Mouse (Mus musculus): ENCODE measurements around the gene Pigl.
"Not testable (repeated sequence)": the region's sequence is repeated elsewhere in the genome, so short reads cannot be mapped to it uniquely, and the experiment has no call there.

Gene Pigl

GRCm38 (mm10) chr11:62467289-62467688 lies 9.0 kb downstream of the Pigl start:
- not testable (repeated sequence) for DNase-seq (ENCODE audit: low read depth in 2 of 2, low spot score in 2 of 2)

- no peak for DNase-seq (ENCODE audit: low read depth in 2 of 2, low spot score in 2 of 2)
These were observed 12.2 kb downstream of the Pigl start for GRCm38 (mm10) chr11:62470451-62470850.

DNA sequence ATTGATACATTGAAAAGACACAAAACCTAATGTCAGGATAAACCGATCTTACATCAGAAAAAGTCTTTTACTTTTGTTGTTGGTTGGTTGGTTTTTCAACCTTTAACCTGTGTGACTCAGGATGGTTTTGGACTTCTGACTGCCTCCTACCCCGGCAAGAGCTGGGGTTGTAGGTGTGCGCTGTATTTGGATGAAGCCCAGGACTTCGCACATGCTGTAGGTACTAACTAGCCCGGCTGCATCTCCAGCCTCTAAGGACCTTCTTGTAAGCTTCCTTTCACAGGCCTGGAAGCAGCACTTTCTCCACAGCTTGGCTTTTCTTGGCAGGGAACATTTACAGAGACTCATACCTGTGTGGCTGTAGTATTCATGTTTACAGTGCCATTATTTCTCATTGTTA lies 15.3 kb downstream of the Pigl start:
- no peak for DNase-seq (ENCODE audit: low read depth in 2 of 2, low spot score in 2 of 2)

GRCm38 (mm10) chr11:62476156-62476555 lies 17.9 kb downstream of the Pigl start:
- no peak for DNase-seq (ENCODE audit: low read depth in 2 of 2, low spot score in 2 of 2)

DNA sequence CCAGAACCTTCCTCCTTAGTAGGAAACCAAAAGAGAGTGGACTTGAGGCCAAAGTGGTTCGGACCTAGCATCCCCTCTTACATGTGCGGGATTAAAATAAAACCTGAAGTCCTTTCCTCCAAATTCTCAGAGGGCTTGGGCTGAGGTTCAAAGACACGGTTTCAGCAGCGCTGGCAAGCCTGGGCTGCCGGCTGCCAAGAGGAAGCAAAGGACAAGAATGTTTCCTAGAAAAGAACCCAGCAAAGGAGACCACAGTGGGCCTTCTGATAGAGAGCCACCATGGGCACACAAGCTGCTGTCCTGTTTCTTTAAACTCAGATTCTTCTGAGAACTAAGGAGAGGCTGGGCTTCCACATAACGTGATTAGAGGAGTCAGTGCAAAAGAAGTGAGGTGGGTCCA lies 20.7 kb downstream of the Pigl start:
- DNase-seq (ENCODE audit: low read depth in 2 of 2, low spot score in 2 of 2) = no peak

- no peak for DNase-seq (ENCODE audit: low read depth in 2 of 2, low spot score in 2 of 2)
These were observed 21.3 kb downstream of the Pigl start for GRCm38 (mm10) chr11:62479581-62479980.

- DNase-seq (ENCODE audit: low read depth in 2 of 2, low spot score in 2 of 2) = no peak
These were observed 28.7 kb downstream of the Pigl start for GRCm38 (mm10) chr11:62486949-62487348.

- no peak for DNase-seq (ENCODE audit: low read depth in 2 of 2, low spot score in 2 of 2)
These were observed 29.5 kb downstream of the Pigl start for GRCm38 (mm10) chr11:62487540-62488350.

GRCm38 (mm10) chr11:62493701-62494100 lies 35.4 kb downstream of the Pigl start:
- no peak for DNase-seq (ENCODE audit: low read depth in 2 of 2, low spot score in 2 of 2)

DNA sequence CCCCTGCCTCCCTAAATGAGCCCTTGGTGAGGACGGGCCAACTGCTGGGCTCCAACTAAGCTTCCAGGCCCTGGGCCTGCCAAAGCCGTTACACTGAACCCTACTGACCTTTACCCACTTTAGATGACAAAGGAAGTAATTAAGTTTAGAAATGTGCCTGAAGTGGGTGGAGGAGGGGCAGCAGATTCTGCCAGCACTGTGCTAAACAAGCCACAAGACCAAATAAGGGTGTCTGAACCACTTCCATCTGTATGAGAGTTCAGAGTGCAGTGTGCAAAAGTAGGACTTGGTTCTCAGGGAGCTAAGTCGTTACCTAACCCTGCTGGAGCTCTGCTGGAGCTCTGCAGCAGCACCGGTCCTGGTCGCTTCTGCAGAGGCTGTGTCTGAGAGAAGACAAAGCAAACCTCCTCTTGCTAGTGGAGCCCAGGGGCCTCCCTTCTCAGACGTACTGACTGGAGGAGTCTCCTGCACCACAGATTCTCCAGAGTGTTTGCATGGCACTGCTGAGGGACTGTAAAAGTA lies 36.6 kb downstream of the Pigl start:
- peak; percentile 38 to 46 for DNase-seq (ENCODE audit: low read depth in 2 of 2, low spot score in 2 of 2)

DNA sequence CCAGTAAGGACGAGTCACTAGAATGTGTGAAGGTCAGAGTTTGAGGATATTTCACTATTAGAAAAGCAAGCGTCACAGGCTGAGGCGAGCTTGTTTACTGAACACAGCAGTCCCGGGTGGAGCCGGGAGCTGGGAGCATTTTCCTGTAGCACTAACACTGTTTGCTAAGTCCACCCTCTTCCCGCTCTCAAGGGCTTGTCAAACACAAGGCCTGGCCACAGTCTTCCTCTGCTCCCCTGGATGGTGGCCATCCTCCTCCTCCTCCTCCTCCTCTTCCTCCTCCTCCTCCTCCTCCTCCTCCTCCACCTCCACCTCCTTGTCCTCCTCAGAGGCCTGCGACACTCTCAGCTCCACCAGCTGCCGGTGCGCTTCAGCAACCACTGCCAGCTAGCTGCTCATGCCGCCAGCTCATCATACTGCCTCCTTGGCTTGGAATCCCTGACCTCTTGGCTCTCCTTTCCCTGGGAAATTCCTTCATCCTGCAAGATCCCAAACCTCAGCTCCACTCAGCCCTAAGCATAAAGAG lies 37.1 kb downstream of the Pigl start:
- DNase-seq (ENCODE audit: low read depth in 2 of 2, low spot score in 2 of 2) = no peak

DNA sequence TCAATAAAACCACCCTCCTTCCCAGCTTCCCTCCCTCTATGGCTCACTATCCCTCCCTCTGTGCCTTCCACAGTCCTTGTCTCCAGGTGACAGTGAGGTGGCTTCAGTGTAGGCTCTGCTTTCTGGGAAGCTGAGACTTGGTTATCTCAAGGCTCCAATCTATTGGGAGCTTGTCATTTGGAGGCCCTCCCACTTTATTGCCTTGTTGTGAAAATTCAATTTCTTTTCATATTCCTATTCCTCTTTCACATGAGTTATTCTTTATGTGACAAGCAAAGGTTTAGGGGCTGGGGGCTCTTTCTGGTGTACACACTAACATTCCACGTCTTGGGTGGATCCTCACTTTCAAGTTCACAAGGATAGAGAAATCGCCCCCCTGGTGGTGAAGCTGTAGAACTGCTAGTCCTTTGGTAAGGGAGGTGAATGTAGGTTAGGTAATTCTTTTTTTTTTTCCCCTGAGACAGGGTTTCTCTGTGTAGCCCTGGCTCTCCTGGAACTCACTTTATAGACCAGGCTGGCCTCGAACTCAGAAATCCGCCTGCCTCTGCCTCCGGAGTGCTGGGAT lies 38.0 kb downstream of the Pigl start:
- DNase-seq (ENCODE audit: low read depth in 2 of 2, low spot score in 2 of 2) = peak; percentile 23 to 50

DNA sequence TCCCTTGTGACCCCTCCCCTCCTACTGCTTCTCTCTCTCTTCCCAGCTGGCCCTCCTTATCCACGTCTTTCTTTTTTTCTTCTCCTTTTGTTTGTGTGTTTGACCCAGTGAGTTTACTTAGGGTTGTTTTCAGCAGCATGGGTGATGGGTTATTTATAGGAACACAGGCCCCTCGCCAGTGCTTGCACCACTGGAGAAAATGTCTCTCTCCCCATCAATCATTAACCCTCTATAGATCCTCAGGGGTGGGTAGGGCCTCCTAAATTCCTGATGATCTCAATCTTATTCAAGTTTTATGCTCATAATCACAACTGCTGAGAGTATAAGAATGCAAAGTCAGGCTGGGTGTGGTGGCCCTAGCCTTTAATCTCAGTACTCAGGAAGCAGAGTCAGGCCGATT lies 38.9 kb downstream of the Pigl start:
- no peak for DNase-seq (ENCODE audit: low read depth in 2 of 2, low spot score in 2 of 2)

- DNase-seq (ENCODE audit: low read depth in 2 of 2, low spot score in 2 of 2) = no peak
These were observed 40.5 kb downstream of the Pigl start for GRCm38 (mm10) chr11:62498802-62499201.

GRCm38 (mm10) chr11:62500529-62500928 lies 42.3 kb downstream of the Pigl start:
- no peak for DNase-seq (ENCODE audit: low read depth in 2 of 2, low spot score in 2 of 2)

DNA sequence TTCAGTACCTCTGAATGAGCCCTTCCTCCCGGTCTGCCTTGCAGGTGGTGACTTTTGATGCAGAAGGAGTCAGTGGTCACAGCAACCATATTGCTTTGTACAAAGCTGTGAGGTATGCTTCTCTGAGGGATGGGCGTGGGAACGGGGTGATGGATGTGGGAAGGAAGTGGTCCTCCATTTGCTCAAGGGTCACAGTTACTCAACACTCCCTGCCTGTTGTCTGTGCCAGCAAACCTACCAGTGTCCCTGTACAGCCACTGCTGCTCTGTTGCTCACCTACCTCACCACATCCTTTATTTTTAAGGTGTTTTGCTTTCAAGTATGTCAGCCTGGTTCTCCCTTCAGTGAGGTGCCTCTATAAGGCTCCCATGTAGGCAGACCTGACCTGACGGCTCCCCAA lies 49.4 kb downstream of the Pigl start:
- peak; percentile 61 to 67 for DNase-seq (ENCODE audit: low read depth in 2 of 2, low spot score in 2 of 2)

GRCm38 (mm10) chr11:62508365-62508764 lies 50.1 kb downstream of the Pigl start:
- not testable (repeated sequence) for DNase-seq (ENCODE audit: low read depth in 2 of 2, low spot score in 2 of 2)

GRCm38 (mm10) chr11:62508816-62509215 lies 50.6 kb downstream of the Pigl start:
- DNase-seq (ENCODE audit: low read depth in 2 of 2, low spot score in 2 of 2) = not testable (repeated sequence)

DNA sequence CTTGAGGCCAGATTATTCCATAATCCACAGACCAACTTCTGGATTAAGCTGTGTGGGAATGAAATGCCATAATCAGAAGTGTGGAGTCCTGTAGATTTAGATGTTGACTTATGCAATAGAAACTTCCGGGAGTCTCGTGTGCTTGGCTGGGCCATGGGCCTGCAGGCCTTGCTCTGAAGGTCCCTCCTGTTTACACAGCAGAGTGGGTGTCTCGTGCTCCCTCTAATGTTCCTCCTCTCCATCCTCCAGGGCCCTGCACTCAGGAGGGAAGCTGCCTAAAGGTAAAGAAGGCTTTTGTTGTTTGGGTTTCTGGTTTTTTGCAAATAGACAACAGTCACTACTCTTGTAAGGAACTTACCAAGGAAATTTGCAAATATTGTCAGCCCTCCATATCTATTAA lies 51.3 kb downstream of the Pigl start:
- no peak for DNase-seq (ENCODE audit: low read depth in 2 of 2, low spot score in 2 of 2)

DNA sequence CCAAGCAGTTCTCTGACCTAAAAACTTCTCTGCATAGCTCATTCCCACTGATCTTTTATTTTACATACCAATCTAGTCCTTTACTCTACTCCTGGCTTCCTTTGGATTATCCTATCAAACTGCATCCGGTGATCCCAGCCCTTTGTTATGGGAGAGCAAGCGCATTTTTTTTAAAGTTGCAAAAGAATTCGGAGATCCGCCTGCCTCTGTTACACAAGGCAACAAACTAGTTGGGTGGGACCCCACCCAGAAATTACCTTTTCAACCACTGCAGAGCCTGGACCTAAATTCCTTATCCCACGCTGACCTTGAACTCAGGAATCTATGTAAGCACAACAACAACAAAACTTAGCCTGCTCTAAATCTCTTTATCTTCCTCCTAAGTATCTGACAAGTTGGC lies 52.7 kb downstream of the Pigl start:
- no peak for DNase-seq (ENCODE audit: low read depth in 2 of 2, low spot score in 2 of 2)

GRCm38 (mm10) chr11:62511444-62512202 lies 53.4 kb downstream of the Pigl start:
- no peak for DNase-seq (ENCODE audit: low read depth in 2 of 2, low spot score in 2 of 2)
